Mouse (Mus musculus) urinary bladder, postnatal 0 days (tissue): ENCODE measurements around the gene Nhlrc3. TPM values are rescaled to one million over a fixed set of nuclear protein-coding genes. Genes with fewer than 3 reads are reported as not detected.

Experiments used
- polyA plus RNA-seq: library from polyadenylated mRNA; unstranded; fragments of >200 nt; fragmentation: Nextera tagmentation; extraction: Ambion mirVana; gene quantifications from 2 replicates; pipeline ENCODE4 v1.2.1, GENCODE M21; 2015

Gene Nhlrc3
- 7.5 and 8.1 TPM in 2 replicates for polyA plus RNA-seq

DNA sequence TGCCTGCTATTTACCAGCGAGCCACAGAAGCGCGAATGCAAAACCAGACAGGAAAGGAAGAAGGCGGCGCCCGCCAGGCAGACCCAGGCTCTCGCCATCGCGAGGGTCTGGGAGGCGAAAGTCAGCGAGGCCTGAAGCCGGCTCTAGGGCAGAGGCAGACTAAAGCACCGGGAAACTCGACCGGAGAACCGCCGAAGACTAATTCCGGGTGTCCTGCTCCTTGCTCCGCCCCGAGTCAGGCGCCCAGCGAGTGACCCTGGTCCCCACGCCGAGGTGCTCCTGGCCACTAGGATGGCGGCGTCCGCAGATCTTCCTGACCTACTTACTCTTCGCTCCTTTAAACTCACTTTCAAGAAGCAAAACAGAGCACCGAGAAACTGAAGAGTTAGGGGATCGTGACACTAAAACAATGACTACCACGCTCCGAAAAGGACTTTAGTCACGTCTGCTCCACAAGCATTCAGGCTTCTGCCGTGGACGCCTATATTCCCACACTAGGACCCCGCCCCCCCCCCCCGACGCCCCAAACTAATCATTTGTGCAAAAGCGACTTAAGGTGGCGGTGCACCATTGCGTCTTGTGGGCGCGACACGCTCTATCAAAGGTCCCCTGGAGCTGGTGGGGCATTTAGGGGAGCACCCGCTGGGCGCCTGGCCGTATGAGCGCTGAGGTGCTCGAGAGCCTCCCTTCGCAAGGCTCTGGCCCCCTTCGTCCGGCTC is at the start of gene Nhlrc3, which contains the start of gene Proser1:
TSS of gene Nhlrc3 (minus strand) at position 287 of the 719 bp plus-strand sequence.
TSS of gene Proser1 (plus strand) at position 621 of the 719 bp plus-strand sequence.

GRCm38 (mm10) chr3:53488353-53488752 is 25.2 kb upstream of the Nhlrc3 start, which contains the start of gene Stoml3:
Stoml3 (plus strand) TSS chr3:53488653.

Other genes starting within 250 kb of the Nhlrc3 start
- gene Proser1, start 334 bp upstream of the Nhlrc3 start, polyA plus RNA-seq = 6.2 and 6.3 TPM in 2 replicates
- 0.11 and 0.17 TPM in 2 replicates for gene Stoml3, start 25.3 kb upstream of the Nhlrc3 start, polyA plus RNA-seq
- gene Frem2, start 194.0 kb upstream of the Nhlrc3 start, polyA plus RNA-seq = 12.8 and 13.6 TPM in 2 replicates